Mouse (Mus musculus) C2C12 (cell line): ENCODE results near the gene Chchd10. TPM values are rescaled to one million over a fixed set of nuclear protein-coding genes. Genes with fewer than 3 reads are reported as not detected.
"Not testable (repeated sequence)": the region's sequence is repeated elsewhere in the genome, so short reads cannot be mapped to it uniquely, and the experiment has no call there.

Experiments used
- H3K27me3 ChIP-seq: one replicate; pipeline ENCODE4 v1.6.1; 2011; ENCODE audit not compliant: control insufficient read depth, insufficient read depth, insufficient read length
- H3K36me3 ChIP-seq: one replicate; pipeline ENCODE4 v1.6.1; 2011; ENCODE audit not compliant: control insufficient read depth, insufficient read depth
- H3K4me3 ChIP-seq: one replicate; pipeline ENCODE4 v1.5.1; 2011; ENCODE audit warnings: mild to moderate bottlenecking, control low read depth; ENCODE audit not compliant: poor library complexity, insufficient read depth, severe bottlenecking
- H3K79me2 ChIP-seq: one replicate; pipeline ENCODE4 v1.6.1; 2011; ENCODE audit not compliant: control insufficient read depth, insufficient read depth
- H3K79me3 ChIP-seq: one replicate; pipeline ENCODE4 v1.6.1; 2011; ENCODE audit warnings: low read depth, control low read depth
- H3ac ChIP-seq: one replicate; pipeline ENCODE3; 2011; ENCODE audit warnings: low read depth; ENCODE audit not compliant: control insufficient read depth, insufficient read length
- CEBPB ChIP-seq: IDR thresholded peaks from one replicate; pipeline ENCODE4 v1.6.1; 2011; ENCODE audit warnings: low read depth, mild to moderate bottlenecking, control low read depth, moderate library complexity
- CTCF ChIP-seq: IDR thresholded peaks from one replicate; pipeline ENCODE4 v1.5.1; 2011; ENCODE audit not compliant: control insufficient read depth, insufficient read depth, insufficient read length
- FOSL1 ChIP-seq: IDR thresholded peaks from one replicate; pipeline ENCODE4 v1.8.0; 2011; ENCODE audit warnings: mild to moderate bottlenecking, low read length; ENCODE audit not compliant: poor library complexity, insufficient read depth, severe bottlenecking
- MAX ChIP-seq: IDR thresholded peaks from one replicate; pipeline ENCODE4 v1.6.1; 2011; ENCODE audit warnings: mild to moderate bottlenecking, control low read depth
- MYOD1 ChIP-seq: IDR thresholded peaks from one replicate; pipeline ENCODE4 v1.6.1; 2011; ENCODE audit warnings: low read depth; ENCODE audit not compliant: control insufficient read depth, insufficient read length
- MYOG ChIP-seq: IDR thresholded peaks from one replicate; pipeline ENCODE4 v1.6.1; 2011; ENCODE audit not compliant: control insufficient read depth, insufficient read length; ENCODE audit errors: extremely low read depth
- USF1 ChIP-seq: IDR thresholded peaks from one replicate; pipeline ENCODE4 v1.6.1; 2011; ENCODE audit warnings: low read depth, mild to moderate bottlenecking, control low read depth, moderate library complexity
- long read RNA-seq, 2 experiments: library from polyadenylated mRNA; unstranded; transcript quantifications; one replicate each; pipeline ENCODE4 v2.0.0; 2019 to 2020
- polyA plus RNA-seq: library from polyadenylated mRNA; unstranded; fragments of >200 nt; fragmentation: generic; extraction: Trizol; gene quantifications from one replicate; pipeline ENCODE4 v1.2.1, GENCODE M21; 2012; ENCODE audit warnings: missing spikeins

Gene Chchd10
- 91.1 TPM for polyA plus RNA-seq
- long read RNA-seq, experiment 1, partial matches to known transcripts = 0 of 6 reads
- long read RNA-seq, experiment 1, other reads (novel, unspliced or antisense) = 1 of 6 reads
- long read RNA-seq, experiment 2, partial matches to known transcripts = 0 of 1 reads
- long read RNA-seq, experiment 2, other reads (novel, unspliced or antisense) = 0 of 1 reads

DNA sequence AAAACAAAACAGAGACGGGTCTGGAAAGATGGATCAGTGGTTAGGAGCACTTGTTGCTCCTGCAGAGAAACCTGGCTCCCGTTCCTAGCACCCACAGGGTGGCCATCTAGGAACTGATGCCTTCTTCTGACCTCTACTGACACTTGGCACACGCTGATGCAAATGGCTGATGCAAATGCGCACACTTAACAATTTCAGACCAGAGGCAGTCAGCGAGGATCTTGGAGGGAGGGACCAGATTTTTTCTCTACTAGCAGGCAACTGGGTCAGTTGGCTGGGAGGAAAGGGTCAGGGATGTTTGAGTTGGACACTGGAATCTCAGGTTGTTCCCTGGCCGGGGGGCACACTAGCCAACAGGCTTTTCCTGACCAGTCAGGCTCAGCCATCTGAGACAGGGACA is at the start of gene Chchd10:
Chchd10 (plus strand) TSS at position 240 of the 400 bp plus-strand sequence.
- Histone ChIP-seq H3K36me3 (peaks cover 4% of the 10 kb centered on the region), H3ac (peak within 1 kb of the TSS; percentile 91), H3K79me2 (peaks cover 30% of the 10 kb centered on the region), H3K4me3 (peak within 1 kb of the TSS; percentile 52), H3K27me3 (no peaks in the 10 kb centered on the region), H3K79me3 (peaks cover 3% of the 10 kb centered on the region)
- no peak for TF ChIP-seq MAX
- no peak for TF ChIP-seq MYOG
- TF ChIP-seq FOSL1 = no peak
- TF ChIP-seq CTCF = no peak
- no peak for TF ChIP-seq MYOD1
- TF ChIP-seq CEBPB = no peak
- TF ChIP-seq USF1 = no peak

- Histone ChIP-seq H3K4me3 (no peak overlapping the region), H3K27me3 (no peaks in the 10 kb centered on the region), H3K79me3 (no peaks in the 10 kb centered on the region), H3K79me2 (no peaks in the 10 kb centered on the region), H3K36me3 (no peaks in the 10 kb centered on the region), H3ac (no peak overlapping the region)
- TF ChIP-seq CEBPB = no peak
- TF ChIP-seq CTCF = peak; percentile 59
- no peak for TF ChIP-seq USF1
- TF ChIP-seq MYOD1 = no peak
- no peak for TF ChIP-seq FOSL1
- TF ChIP-seq MYOG = no peak
- TF ChIP-seq MAX = no peak
These were observed 49.7 kb upstream of the Chchd10 start for GRCm38 (mm10) chr10:75883232-75883552.

- Histone ChIP-seq H3K4me3 (no peak overlapping the region), H3K79me3 (no peaks in the 10 kb centered on the region), H3K36me3 (no peaks in the 10 kb centered on the region), H3K79me2 (no peaks in the 10 kb centered on the region), H3ac (no peak overlapping the region), H3K27me3 (no peaks in the 10 kb centered on the region)
- TF ChIP-seq MYOD1 (no peak), CTCF (no peak), FOSL1 (no peak), USF1 (no peak), MYOG (no peak), MAX (no peak), CEBPB (no peak)
These were observed 48.2 kb upstream of the Chchd10 start for GRCm38 (mm10) chr10:75884742-75885141.

DNA sequence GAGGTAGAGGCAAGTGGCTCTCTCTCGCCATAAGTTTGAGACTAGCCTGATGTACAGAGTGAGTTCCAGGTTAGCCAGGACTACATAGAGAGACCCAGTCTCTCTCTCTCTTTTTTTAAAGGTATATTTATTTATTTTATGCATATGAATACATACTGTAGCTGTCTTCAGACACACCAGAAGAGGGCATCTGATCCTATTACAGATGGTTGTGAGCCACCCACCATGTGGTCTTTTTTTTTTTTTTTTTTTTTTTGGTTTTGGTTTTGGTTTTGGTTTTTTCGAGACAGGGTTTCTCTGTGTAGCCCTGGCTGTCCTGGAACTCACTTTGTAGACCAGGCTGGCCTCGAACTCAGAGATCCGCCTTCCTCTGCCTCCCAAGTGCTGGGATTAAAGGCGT is 45.4 kb upstream of the Chchd10 start:
- not testable (repeated sequence) for H3K79me2 ChIP-seq, H3K36me3 ChIP-seq, H3ac ChIP-seq, H3K4me3 ChIP-seq, H3K27me3 ChIP-seq, H3K79me3 ChIP-seq

DNA sequence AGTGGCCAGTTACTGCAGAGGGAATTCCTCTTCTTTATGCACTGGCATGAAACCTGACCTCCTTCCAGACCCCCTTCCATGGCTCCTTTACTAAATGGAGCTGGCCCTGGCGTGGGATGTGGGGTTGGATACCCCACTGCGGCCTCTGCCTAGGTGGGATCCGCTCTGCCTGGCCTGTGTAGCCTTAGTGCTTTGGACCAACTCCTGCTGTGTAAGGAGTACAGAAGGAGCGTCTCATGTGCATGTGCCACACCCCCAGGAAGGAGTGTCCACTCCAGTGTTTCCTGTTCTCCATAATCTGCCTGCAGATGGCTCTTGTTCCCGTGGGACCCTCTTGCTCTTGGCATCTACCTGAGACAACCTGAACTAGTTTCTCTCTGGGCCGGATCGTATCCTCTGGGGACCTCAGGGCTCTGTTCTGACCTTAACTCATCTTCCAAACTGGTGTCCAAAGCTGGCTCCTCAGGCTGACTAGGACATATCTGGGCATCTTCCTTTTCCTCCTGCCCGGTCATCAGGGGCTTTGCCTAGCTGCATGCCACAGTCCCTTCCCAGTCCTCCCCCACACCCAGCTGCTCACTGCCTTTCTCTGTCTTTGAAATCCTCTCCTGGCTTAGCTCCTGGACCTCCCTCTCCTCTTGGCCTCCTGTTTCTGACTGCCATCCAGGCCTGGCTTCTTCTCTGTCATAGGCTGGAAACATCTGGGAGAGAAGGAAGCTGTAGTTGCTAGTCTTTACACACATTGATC is 43.4 kb upstream of the Chchd10 start:
- H3K4me3 ChIP-seq = no peak overlapping the region
- no peaks in the 10 kb centered on the region for H3K27me3 ChIP-seq
- peaks cover 23% of the 10 kb centered on the region for H3K36me3 ChIP-seq
- H3K79me3 ChIP-seq = no peaks in the 10 kb centered on the region
- TF ChIP-seq CTCF (no peak), MYOG (no peak), MYOD1 (no peak), FOSL1 (no peak), CEBPB (no peak), MAX (no peak), USF1 (no peak)
- H3K79me2 ChIP-seq = no peaks in the 10 kb centered on the region
- no peak overlapping the region for H3ac ChIP-seq
